Mouse (Mus musculus) thymus, postnatal 25 days (tissue): ENCODE data around the gene Slco2a1.

Source experiments
- DNase-seq: peaks from one replicate; pipeline ENCODE4 v3.0.0; 2022

The Slco2a1 gene

GRCm38 (mm10) chr9:103121546-103121945, 133.0 kb downstream of the Slco2a1 start:
- DNase-seq, result no peak

- DNase-seq, result no peak
Measured at GRCm38 (mm10) chr9:103124746-103125145, 136.2 kb downstream of the Slco2a1 start.

- no peak for DNase-seq
Measured at GRCm38 (mm10) chr9:103133493-103134124, 145.1 kb downstream of the Slco2a1 start.

GRCm38 (mm10) chr9:103134450-103135030, 146.0 kb downstream of the Slco2a1 start:
- DNase-seq, result no peak

GRCm38 (mm10) chr9:103139481-103139880, 151.0 kb downstream of the Slco2a1 start:
- DNase-seq, result no peak

GRCm38 (mm10) chr9:103140384-103140783, 151.9 kb downstream of the Slco2a1 start:
- DNase-seq, result no peak

- DNase-seq, result no peak
Measured at GRCm38 (mm10) chr9:103141266-103141665, 152.8 kb downstream of the Slco2a1 start.

- DNase-seq, result no peak
Measured at GRCm38 (mm10) chr9:103143881-103144280, 155.4 kb downstream of the Slco2a1 start.

- DNase-seq, result no peak
Measured at GRCm38 (mm10) chr9:103145351-103145750, 156.8 kb downstream of the Slco2a1 start.
